Mouse (Mus musculus) kidney, adult 2 months (tissue): ENCODE measurements at regions not wholly inside any gene's neighbourhood (a gene's known extent, or its start where the extent isn't known, plus 50 kb on each side); places are given as distances from the start of the nearest gene placed in this dataset.

Source experiments
- CTCF ChIP-seq: fragments of 200-500 bp; conservative IDR thresholded peaks from 2 replicates; pipeline ENCODE4 v1.5.1; 2011; ENCODE audit warnings: low read depth, mild to moderate bottlenecking, control low read depth, low read length, moderate library complexity, mixed read lengths; ENCODE audit not compliant: insufficient read depth, insufficient read length
- POLR2A ChIP-seq: fragments of 200-500 bp; IDR thresholded peaks from one replicate; pipeline ENCODE4 v1.6.1; 2011; ENCODE audit warnings: low read depth, low read length, control low read depth

GRCm38 (mm10) chr15:11505076-11505639 lies 105.7 kb upstream of the Tars start:
- TF ChIP-seq POLR2A (no peak), CTCF (no peak)
